Mouse (Mus musculus): Measurements from ENCODE around the gene Tor3a. TPM values are rescaled to one million over a fixed set of nuclear protein-coding genes. Genes with fewer than 3 reads are reported as not detected.

The Tor3a gene
- polyA plus RNA-seq, 1 experiment from 2014 or later: 6.5 TPM

DNA sequence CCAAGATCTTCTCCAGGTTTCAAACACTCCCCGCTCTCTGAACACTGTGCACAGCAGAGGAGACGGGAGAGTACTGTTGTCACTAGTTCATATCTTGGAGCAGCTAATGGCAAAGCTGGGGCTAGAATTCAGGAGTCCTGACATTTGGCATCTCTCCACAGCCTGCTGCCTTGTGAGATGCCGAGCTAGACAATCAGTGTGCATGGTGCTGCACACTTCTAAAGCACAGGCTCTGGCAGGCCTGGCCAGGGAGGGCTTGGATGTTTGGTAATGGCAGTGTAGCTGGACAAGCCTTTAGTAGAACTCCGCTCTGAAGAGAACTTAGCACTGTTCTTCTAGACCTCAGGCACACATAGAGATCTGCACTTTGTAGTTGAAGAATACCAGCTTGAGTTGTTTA lies 28.2 kb downstream of the Tor3a start:
- H3K4me1 ChIP-seq (ENCODE audit: control insufficient read depth, insufficient read depth, low read length): 0 out of 2 replicates have a peak, but pooled peaks cover 4% of the 10 kb centered on the region
- no peak overlapping the region for H3K4me3 ChIP-seq (ENCODE audit: low read depth, low read length)
- no peak overlapping the region for H3K9ac ChIP-seq (ENCODE audit: low read length)
- no peaks in the 10 kb centered on the region for H3K9me3 ChIP-seq (replicated peaks; ENCODE audit: control insufficient read depth, low read length)
- peaks cover 26% of the 10 kb centered on the region for H3K36me3 ChIP-seq (ENCODE audit: control insufficient read depth, insufficient read depth, low read length)
- ATAC-seq: no peak
- no peaks in the 10 kb centered on the region for H3K27me3 ChIP-seq (replicated peaks; ENCODE audit: control insufficient read depth, insufficient read depth, low read length)
- peak; percentile 40 for DNase-seq (ENCODE audit: low spot score)
- no peak overlapping the region for H3K27ac ChIP-seq (ENCODE audit: low read depth, low read length)
- WGBS: 74% methylated on average over 4 of the region's 4 CpGs
- H3K4me2 ChIP-seq (ENCODE audit: low read length): no peak overlapping the region

- H3K27ac ChIP-seq (ENCODE audit: low read depth, low read length): no peak overlapping the region
- DNase-seq (ENCODE audit: low spot score): peak; percentile 46
- H3K9ac ChIP-seq (ENCODE audit: low read length): no peak overlapping the region
- no peak overlapping the region for H3K4me3 ChIP-seq (ENCODE audit: low read depth, low read length)
- H3K4me1 ChIP-seq (ENCODE audit: control insufficient read depth, insufficient read depth, low read length): 0 out of 2 replicates have a peak, but pooled peaks cover 4% of the 10 kb centered on the region
- no peak for ATAC-seq
- no peaks in the 10 kb centered on the region for H3K9me3 ChIP-seq (replicated peaks; ENCODE audit: control insufficient read depth, low read length)
- H3K27me3 ChIP-seq (replicated peaks; ENCODE audit: control insufficient read depth, insufficient read depth, low read length): no peaks in the 10 kb centered on the region
- H3K36me3 ChIP-seq (ENCODE audit: control insufficient read depth, insufficient read depth, low read length): peaks cover 36% of the 10 kb centered on the region
- no peak overlapping the region for H3K4me2 ChIP-seq (ENCODE audit: low read length)
- 61% methylated on average over 13 of the region's 13 CpGs for WGBS
Measured at GRCm38 (mm10) chr1:156644780-156645523, 29.2 kb downstream of the Tor3a start.

DNA sequence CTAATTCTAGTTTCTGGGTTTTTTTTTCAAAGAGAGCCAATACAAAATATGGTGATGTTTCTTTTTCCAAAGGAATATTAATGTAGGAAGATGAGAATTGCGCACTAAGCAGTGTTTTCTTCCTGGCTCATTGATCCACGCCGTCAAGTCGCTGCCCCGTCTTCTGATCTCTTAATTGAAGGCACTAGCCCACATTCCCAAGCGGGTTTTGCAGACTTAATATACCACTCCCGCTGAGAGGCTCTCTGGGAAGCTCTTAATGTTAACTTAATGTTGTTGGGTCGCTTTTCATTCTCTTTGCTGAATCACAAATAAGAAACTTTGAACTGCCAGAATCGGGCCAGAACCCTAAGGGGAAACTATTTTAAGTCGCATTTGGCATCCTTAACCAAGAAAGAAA lies 30.1 kb downstream of the Tor3a start:
- Histone ChIP-seq H3K36me3 (ENCODE audit: control insufficient read depth, insufficient read depth, low read length) (peaks cover 39% of the 10 kb centered on the region), H3K4me3 (ENCODE audit: low read depth, low read length) (no peak overlapping the region), H3K9ac (ENCODE audit: low read length) (no peak overlapping the region), H3K9me3 (replicated peaks; ENCODE audit: control insufficient read depth, low read length) (no peaks in the 10 kb centered on the region), H3K27me3 (replicated peaks; ENCODE audit: control insufficient read depth, insufficient read depth, low read length) (no peaks in the 10 kb centered on the region), H3K27ac (ENCODE audit: low read depth, low read length) (no peak overlapping the region), H3K4me2 (ENCODE audit: low read length) (no peak overlapping the region), H3K4me1 (ENCODE audit: control insufficient read depth, insufficient read depth, low read length) (0 out of 2 replicates have a peak, but pooled peaks cover 4% of the 10 kb centered on the region)
- ATAC-seq (no peak), DNase-seq (ENCODE audit: low spot score) (no peak)
- WGBS: 29% methylated on average over 10 of the region's 10 CpGs

DNA sequence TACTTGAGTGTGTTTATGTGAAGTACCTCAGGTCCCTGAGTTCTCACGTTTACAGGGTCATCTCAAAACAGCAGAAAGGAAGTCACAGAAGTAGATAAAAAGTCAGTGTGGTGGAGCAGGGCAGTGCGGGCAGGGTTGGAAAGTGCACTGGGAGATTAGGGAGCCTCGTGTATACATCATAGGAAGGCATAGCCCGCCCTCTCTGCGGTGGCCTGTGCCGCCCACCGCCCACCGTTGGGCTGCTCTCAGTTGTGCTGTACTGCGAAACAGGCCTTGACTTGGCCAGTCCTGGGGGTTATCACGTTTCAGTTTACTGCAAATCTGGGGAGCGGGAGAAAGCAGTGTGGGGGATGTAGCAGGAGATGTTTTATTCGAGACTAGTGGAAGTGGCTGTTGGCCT lies 31.3 kb downstream of the Tor3a start:
- DNase-seq (ENCODE audit: low spot score): no peak
- Histone ChIP-seq H3K4me1 (ENCODE audit: control insufficient read depth, insufficient read depth, low read length) (0 out of 2 replicates have a peak, but pooled peaks cover 4% of the 10 kb centered on the region), H3K27ac (ENCODE audit: low read depth, low read length) (no peak overlapping the region), H3K4me3 (ENCODE audit: low read depth, low read length) (no peak overlapping the region), H3K9ac (ENCODE audit: low read length) (no peak overlapping the region), H3K27me3 (replicated peaks; ENCODE audit: control insufficient read depth, insufficient read depth, low read length) (no peaks in the 10 kb centered on the region), H3K36me3 (ENCODE audit: control insufficient read depth, insufficient read depth, low read length) (peaks cover 43% of the 10 kb centered on the region), H3K9me3 (replicated peaks; ENCODE audit: control insufficient read depth, low read length) (no peaks in the 10 kb centered on the region), H3K4me2 (ENCODE audit: low read length) (no peak overlapping the region)
- no peak for ATAC-seq
- WGBS: 47% methylated on average over 12 of the region's 12 CpGs

- no peak overlapping the region for H3K4me2 ChIP-seq (ENCODE audit: low read length)
- H3K27me3 ChIP-seq (replicated peaks; ENCODE audit: control insufficient read depth, insufficient read depth, low read length): no peaks in the 10 kb centered on the region
- ATAC-seq (no peak), DNase-seq (ENCODE audit: low spot score) (no peak)
- no peaks in the 10 kb centered on the region for H3K9me3 ChIP-seq (replicated peaks; ENCODE audit: control insufficient read depth, low read length)
- 94% methylated on average over 10 of the region's 10 CpGs for WGBS
- H3K27ac ChIP-seq (ENCODE audit: low read depth, low read length): no peak overlapping the region
- peaks cover 49% of the 10 kb centered on the region for H3K36me3 ChIP-seq (ENCODE audit: control insufficient read depth, insufficient read depth, low read length)
- H3K4me3 ChIP-seq (ENCODE audit: low read depth, low read length): no peak overlapping the region
- H3K9ac ChIP-seq (ENCODE audit: low read length): no peak overlapping the region
- 0 out of 2 replicates have a peak, but pooled peaks cover 4% of the 10 kb centered on the region for H3K4me1 ChIP-seq (ENCODE audit: control insufficient read depth, insufficient read depth, low read length)
Measured at GRCm38 (mm10) chr1:156641808-156642207, 32.3 kb downstream of the Tor3a start.

DNA sequence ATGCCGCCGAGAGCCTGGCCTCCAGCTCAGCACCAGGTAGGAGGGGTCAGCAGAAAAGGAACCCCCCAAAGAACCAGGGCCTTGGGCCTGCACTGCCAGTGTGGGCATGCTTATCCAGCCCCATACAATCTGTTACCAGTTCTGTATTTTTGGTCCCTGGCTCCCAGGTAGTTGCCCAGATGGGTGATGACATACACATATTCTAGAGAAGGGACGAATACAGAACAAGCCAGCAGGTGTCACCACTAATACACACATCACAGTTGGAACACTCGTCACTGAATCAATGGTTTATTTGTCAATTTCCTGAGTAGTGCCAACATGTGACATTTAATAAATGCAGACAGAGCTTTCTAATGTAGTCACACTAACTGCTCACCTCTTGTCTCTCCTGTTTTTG lies 33.6 kb downstream of the Tor3a start:
- Histone ChIP-seq H3K27ac (ENCODE audit: low read depth, low read length) (no peak overlapping the region; the same call in 1 of the 2 replicates), H3K4me2 (ENCODE audit: low read length) (no peak overlapping the region), H3K4me3 (ENCODE audit: low read depth, low read length) (no peak overlapping the region), H3K9ac (ENCODE audit: low read length) (no peak overlapping the region), H3K9me3 (replicated peaks; ENCODE audit: control insufficient read depth, low read length) (no peaks in the 10 kb centered on the region), H3K36me3 (ENCODE audit: control insufficient read depth, insufficient read depth, low read length) (peaks cover 58% of the 10 kb centered on the region), H3K27me3 (replicated peaks; ENCODE audit: control insufficient read depth, insufficient read depth, low read length) (no peaks in the 10 kb centered on the region), H3K4me1 (ENCODE audit: control insufficient read depth, insufficient read depth, low read length) (0 out of 2 replicates have a peak, but pooled peaks cover 4% of the 10 kb centered on the region)
- DNase-seq (ENCODE audit: low spot score): peak; percentile 61
- WGBS: 48% methylated on average over 4 of the region's 4 CpGs
- peak; percentile 62 for ATAC-seq

DNA sequence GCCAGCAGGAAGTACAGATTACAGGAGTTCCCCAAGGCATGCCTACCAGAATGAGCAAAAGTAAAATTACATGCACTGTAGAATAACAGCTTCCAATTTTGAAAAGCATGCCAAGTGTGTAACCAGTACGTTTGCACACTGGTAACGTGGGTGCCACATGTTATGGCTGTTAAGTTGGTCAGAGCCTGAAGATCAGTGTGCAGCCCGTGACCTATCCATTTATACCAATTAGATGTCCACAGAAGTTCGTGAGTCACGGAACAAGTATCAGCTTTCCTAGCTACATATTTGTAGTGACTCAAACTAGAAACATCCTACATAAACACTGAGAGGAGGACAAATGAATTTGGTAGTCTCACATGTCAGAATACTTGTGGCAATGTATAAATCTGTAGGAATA lies 34.7 kb downstream of the Tor3a start:
- H3K4me3 ChIP-seq (ENCODE audit: low read depth, low read length): no peak overlapping the region
- H3K9ac ChIP-seq (ENCODE audit: low read length): no peak overlapping the region
- no peak for DNase-seq (ENCODE audit: low spot score)
- H3K4me1 ChIP-seq (ENCODE audit: control insufficient read depth, insufficient read depth, low read length): no peaks in the 10 kb centered on the region
- ATAC-seq: no peak
- H3K9me3 ChIP-seq (replicated peaks; ENCODE audit: control insufficient read depth, low read length): no peaks in the 10 kb centered on the region
- 92% methylated on average over 5 of the region's 5 CpGs for WGBS
- no peaks in the 10 kb centered on the region for H3K27me3 ChIP-seq (replicated peaks; ENCODE audit: control insufficient read depth, insufficient read depth, low read length)
- no peak overlapping the region for H3K4me2 ChIP-seq (ENCODE audit: low read length)
- H3K36me3 ChIP-seq (ENCODE audit: control insufficient read depth, insufficient read depth, low read length): peaks cover 64% of the 10 kb centered on the region
- no peak overlapping the region for H3K27ac ChIP-seq (ENCODE audit: low read depth, low read length)

DNA sequence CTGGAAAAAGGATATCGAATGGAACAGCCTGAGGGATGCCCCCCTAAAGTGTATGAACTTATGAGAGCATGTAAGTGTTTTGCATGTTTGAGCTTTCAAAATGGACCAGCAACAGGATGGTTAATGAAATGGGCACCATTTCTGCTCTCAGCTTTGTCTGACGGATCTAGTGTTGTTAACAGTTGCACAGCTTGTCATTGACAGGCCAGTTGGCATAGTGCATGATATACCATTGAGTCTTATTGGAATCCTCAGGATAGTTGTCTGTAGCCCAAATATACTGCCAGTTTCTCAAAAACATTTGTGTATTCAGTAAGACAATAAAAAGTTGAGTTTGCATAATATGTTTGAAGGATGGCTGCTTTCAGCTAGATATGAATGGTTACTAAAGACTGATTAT lies 39.0 kb downstream of the Tor3a start:
- DNase-seq (ENCODE audit: low spot score) (peak; percentile 60), ATAC-seq (no peak; the same call in 1 of the 2 replicates)
- H3K27me3 ChIP-seq (replicated peaks; ENCODE audit: control insufficient read depth, insufficient read depth, low read length): no peaks in the 10 kb centered on the region
- H3K27ac ChIP-seq (ENCODE audit: low read depth, low read length): no peak overlapping the region
- H3K4me2 ChIP-seq (ENCODE audit: low read length): no peak overlapping the region
- 69% methylated on average over 2 of the region's 2 CpGs for WGBS
- H3K4me3 ChIP-seq (ENCODE audit: low read depth, low read length): no peak overlapping the region
- H3K9ac ChIP-seq (ENCODE audit: low read length): no peak overlapping the region
- peaks cover 66% of the 10 kb centered on the region for H3K36me3 ChIP-seq (ENCODE audit: control insufficient read depth, insufficient read depth, low read length)
- no peaks in the 10 kb centered on the region for H3K9me3 ChIP-seq (replicated peaks; ENCODE audit: control insufficient read depth, low read length)
- no peaks in the 10 kb centered on the region for H3K4me1 ChIP-seq (ENCODE audit: control insufficient read depth, insufficient read depth, low read length)

GRCm38 (mm10) chr1:156633095-156633494 lies 41.1 kb downstream of the Tor3a start:
- Histone ChIP-seq H3K4me2 (ENCODE audit: low read length) (no peak overlapping the region), H3K27me3 (replicated peaks; ENCODE audit: control insufficient read depth, insufficient read depth, low read length) (no peaks in the 10 kb centered on the region), H3K27ac (ENCODE audit: low read depth, low read length) (no peak overlapping the region), H3K9me3 (replicated peaks; ENCODE audit: control insufficient read depth, low read length) (no peaks in the 10 kb centered on the region), H3K9ac (ENCODE audit: low read length) (no peak overlapping the region), H3K36me3 (ENCODE audit: control insufficient read depth, insufficient read depth, low read length) (peaks cover 66% of the 10 kb centered on the region), H3K4me3 (ENCODE audit: low read depth, low read length) (no peak overlapping the region), H3K4me1 (ENCODE audit: control insufficient read depth, insufficient read depth, low read length) (no peaks in the 10 kb centered on the region)
- WGBS: 81% methylated on average over 10 of the region's 10 CpGs
- DNase-seq (ENCODE audit: low spot score) (peak; percentile 82), ATAC-seq (peak; percentile 66)
